Mouse (Mus musculus): ENCODE results near the gene Fgf9. TPM values are rescaled to one million over a fixed set of nuclear protein-coding genes. Genes with fewer than 3 reads are reported as not detected.

Fgf9 gene
- 1 to 10 TPM; 1.2 to 1.8 TPM for total RNA-seq (2021)
- long read RNA-seq, experiment 1, partial matches to known transcripts = 0 of 1 reads
- long read RNA-seq, experiment 1, other reads (novel, unspliced or antisense) = 0 of 1 reads
- long read RNA-seq, experiment 2, partial matches to known transcripts = 0 of 2 reads
- long read RNA-seq, experiment 2, other reads (novel, unspliced or antisense) = 1 of 2 reads

DNA sequence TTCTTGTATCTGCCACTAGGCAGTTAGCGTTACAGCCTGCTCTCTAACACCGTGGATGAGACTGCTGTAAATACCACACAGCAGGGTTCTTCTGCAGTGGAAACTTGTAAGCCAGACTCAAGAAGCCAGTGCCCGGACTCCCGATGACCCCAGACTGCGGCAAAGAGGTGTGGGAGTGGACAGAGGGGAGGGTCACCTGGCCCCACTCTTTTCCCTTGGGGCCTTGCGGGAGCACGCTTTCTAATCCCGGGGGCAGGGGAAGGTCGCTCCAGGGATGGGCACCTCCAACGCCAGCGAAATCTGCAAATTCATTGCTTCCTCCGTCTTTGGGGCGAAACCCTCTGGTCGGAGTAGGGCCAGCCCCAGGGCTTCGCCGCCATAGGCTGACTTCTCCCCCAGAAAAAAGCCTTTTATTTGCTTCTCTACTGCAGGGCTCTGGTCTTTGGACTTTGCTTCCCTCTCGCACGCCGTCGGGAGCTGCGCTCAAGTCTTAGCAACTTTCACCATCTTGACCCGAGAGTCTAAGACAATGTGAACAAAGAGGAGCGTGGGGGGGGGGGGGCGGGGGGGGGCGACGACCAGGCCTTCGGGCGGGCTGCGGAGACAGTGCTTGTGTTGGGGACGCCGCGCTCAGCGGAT, at the start of gene Fgf9:
Gene Fgf9 (plus strand): TSS at position 67 of the 639 bp plus-strand sequence.
- peak; percentile 10 for DNase-seq

GRCm38 (mm10) chr14:58034567-58034966, 35.8 kb upstream of the Fgf9 start:
- peak; percentile 69 for DNase-seq

- no peak for DNase-seq
Measured at GRCm38 (mm10) chr14:58036174-58036573, 34.2 kb upstream of the Fgf9 start.

DNA sequence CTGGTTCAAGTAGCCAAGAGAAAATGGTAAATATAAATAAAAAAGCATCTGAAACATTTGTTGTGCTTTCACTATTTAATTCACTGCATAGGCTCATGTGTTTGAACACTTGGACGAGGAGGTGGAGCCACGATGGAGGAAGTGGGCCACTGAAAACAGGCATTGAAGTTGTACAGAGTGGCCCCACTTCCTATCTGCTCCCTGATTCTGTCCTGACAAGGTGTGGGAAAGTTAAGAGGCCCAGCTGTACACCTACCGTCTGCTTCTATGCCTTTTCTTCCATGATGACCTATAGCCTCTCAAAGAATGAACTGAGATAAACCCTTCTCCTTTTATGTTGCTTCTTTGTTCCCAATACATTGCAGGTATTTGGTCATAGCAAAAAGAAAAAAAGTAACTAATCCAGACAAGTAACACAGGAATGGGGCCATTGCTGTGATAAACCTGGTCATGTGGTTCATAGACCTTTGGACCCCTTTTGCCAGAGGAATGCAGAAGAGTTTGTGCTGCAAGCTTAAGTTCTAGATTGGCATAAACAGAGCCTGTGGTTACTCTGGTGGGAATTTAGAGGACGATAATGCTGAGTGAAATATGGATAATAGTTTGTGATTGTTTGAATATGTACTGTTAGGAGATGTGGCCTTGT, 23.6 kb upstream of the Fgf9 start:
- DNase-seq = no peak

- DNase-seq = no peak
Measured at GRCm38 (mm10) chr14:58050691-58051090, 19.7 kb upstream of the Fgf9 start.

DNA sequence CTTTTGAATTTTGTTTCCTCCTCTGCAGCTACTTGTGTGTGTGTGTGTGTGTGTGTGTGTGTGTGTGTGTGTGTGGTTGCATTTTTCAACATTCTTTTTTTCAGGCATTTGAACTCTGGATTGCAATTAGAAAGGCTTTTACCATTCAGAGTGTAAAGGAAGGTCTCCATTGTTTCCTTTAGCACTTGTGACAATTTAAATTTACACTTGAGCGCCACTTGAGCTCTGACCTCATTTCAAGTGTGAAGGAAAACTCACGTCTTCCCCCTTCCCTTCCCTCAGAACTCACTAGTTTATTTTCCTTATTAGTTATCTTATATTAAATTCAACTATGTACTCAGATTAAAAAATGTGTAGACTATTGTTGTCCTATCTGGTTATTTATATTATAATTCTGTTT, 2.8 kb upstream of the Fgf9 start:
- DNase-seq = no peak

- no peak for DNase-seq
Measured at GRCm38 (mm10) chr14:58068641-58069040, 1.7 kb upstream of the Fgf9 start.

DNA sequence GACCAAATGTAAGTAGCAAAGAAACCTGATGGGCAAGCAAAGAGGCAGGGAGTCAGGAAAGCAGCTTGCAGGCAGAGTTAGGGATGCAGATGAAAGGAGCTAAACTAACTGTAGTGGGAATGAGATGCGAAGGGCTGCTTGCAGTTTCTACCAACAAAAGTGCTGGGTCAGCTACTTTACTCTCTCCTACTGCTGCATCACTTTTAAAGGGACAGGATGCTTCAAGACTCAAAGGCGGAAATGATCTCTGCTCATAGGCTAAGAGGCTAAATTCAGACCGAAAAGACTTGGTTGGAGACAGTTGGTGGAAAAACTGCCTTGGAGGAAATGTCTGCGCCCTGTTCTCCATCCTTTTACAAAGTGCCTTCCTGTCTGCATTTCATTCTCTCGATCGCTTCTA, 420 bp upstream of the Fgf9 start:
- no peak for DNase-seq

DNA sequence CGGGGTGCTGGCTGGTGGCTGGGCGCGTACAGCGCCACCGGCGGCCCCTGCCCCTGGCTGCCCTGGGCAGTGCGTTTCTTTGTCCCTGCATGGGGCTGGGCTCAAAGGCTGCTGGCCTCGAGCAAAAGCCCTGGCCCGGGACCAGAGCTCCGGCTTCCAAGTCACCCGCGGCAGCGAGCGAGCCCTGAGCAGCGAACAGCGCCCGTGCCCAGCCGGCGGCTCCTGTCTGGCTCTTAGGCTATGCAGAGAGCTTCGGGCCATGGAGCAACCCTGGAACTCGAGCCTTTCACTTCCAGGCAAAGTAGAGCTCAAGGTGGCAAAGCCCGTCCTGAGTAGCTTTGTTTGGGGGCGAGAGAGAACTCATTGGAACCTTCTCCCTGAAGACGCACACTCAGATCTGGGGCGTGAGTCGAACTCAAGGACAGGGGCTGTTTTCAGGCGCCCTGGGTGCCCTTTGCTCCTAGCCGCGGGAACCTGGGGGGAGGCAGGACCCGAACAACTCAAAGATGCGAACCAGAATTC, 834 bp downstream of the Fgf9 start:
- peak; percentile 67 for DNase-seq

- DNase-seq = peak; percentile 63
Measured at GRCm38 (mm10) chr14:58071830-58072770, 1.8 kb downstream of the Fgf9 start.

- DNase-seq = no peak
Measured at GRCm38 (mm10) chr14:58072771-58073501, 2.6 kb downstream of the Fgf9 start.

DNA sequence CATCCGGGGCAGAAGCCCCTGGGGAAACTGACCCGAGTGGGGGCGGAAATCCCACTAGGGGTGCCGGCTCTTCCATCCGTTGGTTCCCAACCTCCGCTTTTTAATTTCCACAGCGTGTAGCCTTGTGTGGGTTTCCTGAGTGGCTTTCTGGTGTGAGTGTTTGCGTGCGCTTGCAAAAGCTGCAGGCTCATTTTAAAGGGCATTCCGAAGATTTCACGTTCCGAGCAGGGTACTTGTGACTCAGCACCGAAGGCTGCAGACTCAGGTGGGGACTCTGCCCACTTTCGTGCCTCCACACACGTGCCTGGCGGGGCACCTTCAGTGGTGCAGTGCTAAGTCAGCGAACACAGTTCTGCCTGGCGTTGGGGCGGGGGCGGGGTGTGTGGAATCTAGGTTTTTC, 3.6 kb downstream of the Fgf9 start:
- DNase-seq = no peak

- DNase-seq = peak; percentile 31
Measured at GRCm38 (mm10) chr14:58074621-58075432, 4.5 kb downstream of the Fgf9 start.

DNA sequence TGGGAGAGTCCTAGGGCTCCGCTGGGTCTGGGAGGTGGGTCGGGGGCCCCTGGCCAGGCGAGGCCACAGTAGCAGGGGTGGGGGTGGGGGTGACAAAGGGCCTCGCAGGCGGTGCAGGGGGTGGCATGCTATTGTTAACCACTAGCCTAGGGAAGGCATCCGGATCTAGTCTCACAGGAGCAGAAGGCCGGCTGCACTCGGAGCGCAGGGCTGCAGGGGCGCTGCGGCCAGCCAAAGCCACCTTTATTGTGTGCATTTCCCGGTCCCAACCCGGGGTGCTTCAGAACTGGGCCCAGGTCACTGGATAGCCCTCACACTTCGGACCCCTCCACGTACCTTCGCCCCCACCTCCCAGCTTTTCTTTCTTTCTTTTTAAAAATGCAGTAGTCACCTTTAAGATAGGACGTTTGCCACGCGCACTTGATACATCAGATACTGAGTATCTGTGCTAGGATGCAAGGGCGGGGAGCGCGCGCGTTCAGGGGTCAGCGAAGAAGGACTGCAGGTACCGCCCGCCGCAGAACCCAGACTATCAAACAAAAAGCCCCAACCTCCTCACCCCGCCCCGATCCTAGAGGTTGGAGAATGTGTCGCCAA, 5.2 kb downstream of the Fgf9 start:
- peak; percentile 14 for DNase-seq

DNA sequence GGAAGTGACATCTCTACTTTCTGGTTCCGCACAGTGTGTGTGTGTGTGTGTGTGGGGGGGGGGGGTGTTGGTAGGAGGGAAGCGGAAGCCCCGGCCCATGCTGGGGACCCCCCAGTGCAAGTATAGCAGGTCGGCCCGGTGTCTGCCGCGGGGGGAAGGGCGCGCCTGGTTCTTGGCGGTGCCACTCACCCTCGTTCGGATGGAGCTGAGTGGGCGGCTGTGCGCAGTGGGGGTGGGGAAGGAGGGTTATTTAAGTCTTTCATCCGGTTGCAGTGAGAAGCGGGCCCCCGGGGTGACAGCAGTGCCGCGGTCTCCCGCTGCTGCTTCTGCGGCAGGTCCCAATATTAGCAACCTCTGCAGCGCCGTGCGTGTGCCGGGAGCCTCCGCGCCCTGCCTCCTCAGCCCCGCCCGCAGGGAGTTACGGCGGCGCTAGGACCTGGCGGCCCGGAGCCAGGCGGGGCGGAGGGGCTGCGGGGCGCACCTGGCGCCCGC, 5.7 kb downstream of the Fgf9 start:
- peak; percentile 27 for DNase-seq

DNA sequence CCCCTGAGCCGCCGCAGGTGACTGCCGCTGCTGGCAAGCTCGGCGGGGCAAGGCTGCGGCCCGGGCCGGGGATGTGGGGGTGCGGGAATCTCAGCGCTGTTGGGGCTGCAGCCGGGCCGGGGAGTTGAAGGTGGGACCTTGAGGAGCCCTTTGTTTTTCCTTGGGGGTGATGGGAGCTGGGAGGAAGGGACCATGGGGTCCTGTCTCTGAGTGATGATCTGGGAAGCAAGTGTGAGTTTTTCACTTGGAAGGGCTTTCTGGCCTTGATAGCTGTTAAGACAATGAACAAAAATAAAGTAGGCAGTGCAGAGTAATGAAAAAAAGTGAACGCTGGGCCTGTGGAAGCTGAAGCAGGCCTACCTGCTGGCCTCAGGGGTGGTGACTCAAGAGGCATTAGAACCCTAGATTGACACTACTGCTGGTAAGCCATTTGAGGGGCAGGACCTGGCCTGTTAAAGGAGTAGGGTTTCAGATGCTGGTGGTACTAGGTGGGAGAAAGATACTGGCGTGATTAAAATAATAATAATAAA, 6.4 kb downstream of the Fgf9 start:
- no peak for DNase-seq

DNA sequence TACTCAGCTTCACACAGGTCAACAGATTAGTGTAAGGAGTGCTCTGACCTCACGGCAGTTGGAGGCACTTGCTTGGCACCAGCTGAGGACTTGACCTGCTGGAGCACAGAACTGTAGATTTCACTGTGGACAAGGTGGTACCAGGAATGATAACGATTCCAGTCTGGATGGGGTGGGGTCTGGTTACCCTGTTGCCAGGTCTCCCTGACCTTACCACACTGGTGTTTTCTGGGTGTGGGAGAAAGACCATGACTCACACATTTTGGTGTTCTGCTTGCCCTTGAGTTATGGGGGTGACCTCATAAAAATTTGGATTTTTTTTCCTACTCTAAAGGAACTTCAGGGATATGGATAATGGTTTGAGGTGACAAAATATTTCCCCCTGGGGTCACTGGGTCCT, 9.1 kb downstream of the Fgf9 start:
- no peak for DNase-seq

- no peak for DNase-seq
Measured at GRCm38 (mm10) chr14:58081955-58082354, 11.6 kb downstream of the Fgf9 start.

GRCm38 (mm10) chr14:58084240-58084639, 13.9 kb downstream of the Fgf9 start:
- no peak for DNase-seq

DNA sequence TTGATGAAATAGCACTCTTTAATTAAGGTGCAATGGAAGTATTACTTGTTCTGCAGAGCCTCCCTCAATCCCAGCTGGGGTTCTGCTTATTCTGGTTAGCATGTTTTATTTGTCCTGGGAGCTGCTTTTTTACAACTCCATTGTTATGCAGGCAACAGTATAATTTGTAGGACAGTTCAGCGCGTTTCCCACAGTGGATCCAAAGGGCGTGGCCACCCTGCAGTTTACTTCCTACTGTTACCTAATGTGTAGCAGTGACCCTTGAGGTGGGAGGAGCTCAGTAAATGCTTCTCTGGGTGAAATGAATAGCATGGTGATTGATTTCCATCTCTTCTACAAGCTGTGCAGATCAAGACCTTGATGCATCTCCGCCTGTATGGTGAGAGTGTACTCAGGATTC, 17.0 kb downstream of the Fgf9 start:
- no peak for DNase-seq
